Mouse (Mus musculus) intestine, postnatal 0 days (tissue): ENCODE results near the gene Cfap100. TPM values are rescaled to one million over a fixed set of nuclear protein-coding genes. Genes with fewer than 3 reads are reported as not detected.

Source experiments
- ATAC-seq: fragments of 200-750 bp; cut with Nextera tagmentation; 2 replicates; pipeline ENCODE4 v1.8.0; 2017; ENCODE audit warnings: mild to moderate bottlenecking, moderate TSS enrichment, moderate library complexity
- H3K27ac ChIP-seq: fragments of 300-500 bp; sonication (generic); 2 replicates; pipeline ENCODE4 v1.5.1; 2014; ENCODE audit warnings: mild to moderate bottlenecking, low read depth, low read length, moderate library complexity
- H3K27me3 ChIP-seq: fragments of 300-500 bp; sonication (generic); replicated peaks from 2 replicates; pipeline ENCODE4 v1.6.1; 2014; ENCODE audit warnings: low read length, mixed read lengths; ENCODE audit not compliant: control insufficient read depth, insufficient read depth
- H3K36me3 ChIP-seq: fragments of 300-500 bp; sonication (generic); 2 replicates; pipeline ENCODE4 v1.6.1; 2014; ENCODE audit warnings: mild to moderate bottlenecking, moderate library complexity; ENCODE audit not compliant: control insufficient read depth, insufficient read depth
- H3K4me1 ChIP-seq: fragments of 300-500 bp; sonication (generic); replicated peaks from 2 replicates; pipeline ENCODE4 v1.6.1; 2014; ENCODE audit warnings: antibody characterized with exemption, low read length, mixed read lengths; ENCODE audit not compliant: control insufficient read depth, insufficient read depth
- H3K4me2 ChIP-seq: fragments of 300-500 bp; sonication (generic); replicated peaks from 2 replicates; pipeline ENCODE4 v1.6.1; 2014; ENCODE audit warnings: low read depth, mild to moderate bottlenecking, moderate library complexity
- H3K4me3 ChIP-seq: fragments of 300-500 bp; sonication (generic); 2 replicates; pipeline ENCODE4 v1.5.1; 2014; ENCODE audit warnings: low read depth, low read length
- H3K9ac ChIP-seq: fragments of 300-500 bp; sonication (generic); 2 replicates; pipeline ENCODE4 v1.6.1; 2014; ENCODE audit warnings: mild to moderate bottlenecking, low read depth, low read length
- H3K9me3 ChIP-seq: fragments of 300-500 bp; sonication (generic); 2 replicates; pipeline ENCODE4 v1.6.1; 2016; ENCODE audit warnings: mixed run types; ENCODE audit not compliant: control insufficient read depth
- CTCF ChIP-seq: sonication (generic); IDR thresholded peaks from 2 replicates; pipeline ENCODE4 v1.5.1; 2016; ENCODE audit warnings: low read depth, mild to moderate bottlenecking, control low read depth, antibody characterized with exemption, moderate library complexity
- WGBS: fragments of 180-500 bp; shearing (Covaris S2); extraction: QIAGEN DNeasy Blood & Tissue Kit; methylation state at CpG from one replicate; pipeline ENCODE4 v1.1.7; 2014; 5-methylcytosine and 5-hydroxymethylcytosine counted together
- polyA plus RNA-seq: library from polyadenylated mRNA; unstranded; fragments of >200 nt; fragmentation: Nextera tagmentation; extraction: Ambion mirVana; gene quantifications from 2 replicates; pipeline ENCODE4 v1.2.1, GENCODE M21; 2015

Gene Cfap100
- polyA plus RNA-seq, 1 experiment from 2014 or later = not detected

GRCm38 (mm10) chr6:90472697-90473096 lies 44.1 kb upstream of the Cfap100 start:
- H3K9ac ChIP-seq = no peak overlapping the region
- no peak for TF ChIP-seq CTCF
- ATAC-seq = no peak
- no peaks in the 10 kb centered on the region for H3K9me3 ChIP-seq
- H3K27me3 ChIP-seq = no peaks in the 10 kb centered on the region
- 91% methylated on average over 3 of the region's 3 CpGs for whole genome bisulfite sequencing
- H3K4me1 ChIP-seq = no peaks in the 10 kb centered on the region
- H3K4me3 ChIP-seq = no peak overlapping the region
- H3K36me3 ChIP-seq = no peaks in the 10 kb centered on the region
- no peak overlapping the region for H3K27ac ChIP-seq
- no peak overlapping the region for H3K4me2 ChIP-seq

- H3K9me3 ChIP-seq = no peaks in the 10 kb centered on the region
- TF ChIP-seq CTCF = no peak
- H3K27me3 ChIP-seq = no peaks in the 10 kb centered on the region
- H3K9ac ChIP-seq = no peak overlapping the region
- WGBS = 70% methylated on average over 4 of the region's 4 CpGs
- H3K4me1 ChIP-seq = no peaks in the 10 kb centered on the region
- no peak for ATAC-seq
- H3K4me2 ChIP-seq = no peak overlapping the region
- no peaks in the 10 kb centered on the region for H3K36me3 ChIP-seq
- no peak overlapping the region for H3K27ac ChIP-seq
- H3K4me3 ChIP-seq = no peak overlapping the region
These were observed 43.5 kb upstream of the Cfap100 start for GRCm38 (mm10) chr6:90472079-90472478.

GRCm38 (mm10) chr6:90470947-90471541 lies 42.4 kb upstream of the Cfap100 start:
- no peak for ATAC-seq
- WGBS = 64% methylated on average over 12 of the region's 12 CpGs

GRCm38 (mm10) chr6:90470255-90470654 lies 41.7 kb upstream of the Cfap100 start:
- no peak overlapping the region for H3K9ac ChIP-seq
- no peak for ATAC-seq
- no peaks in the 10 kb centered on the region for H3K4me1 ChIP-seq
- H3K4me2 ChIP-seq = no peak overlapping the region
- no peak overlapping the region for H3K4me3 ChIP-seq
- WGBS = 92% methylated on average over 2 of the region's 2 CpGs
- TF ChIP-seq CTCF = no peak
- H3K27me3 ChIP-seq = no peaks in the 10 kb centered on the region
- no peak overlapping the region for H3K27ac ChIP-seq
- H3K9me3 ChIP-seq = no peaks in the 10 kb centered on the region
- no peaks in the 10 kb centered on the region for H3K36me3 ChIP-seq

More at GRCm38 (mm10) chr6:90470947-90471541, 42.4 kb upstream of the Cfap100 start:
- TF ChIP-seq CTCF = no peak
- no peak overlapping the region for H3K4me2 ChIP-seq
- no peaks in the 10 kb centered on the region for H3K27me3 ChIP-seq
- no peak overlapping the region; the same call in 1 of the 2 replicates for H3K27ac ChIP-seq
- no peak overlapping the region for H3K9ac ChIP-seq
- no peaks in the 10 kb centered on the region for H3K36me3 ChIP-seq
- no peak overlapping the region for H3K4me3 ChIP-seq
- H3K9me3 ChIP-seq = no peaks in the 10 kb centered on the region
- H3K4me1 ChIP-seq = no peaks in the 10 kb centered on the region

- no peak for ATAC-seq
- TF ChIP-seq CTCF = no peak
- 86% methylated on average over 6 of the region's 6 CpGs for WGBS
These were observed 40.4 kb upstream of the Cfap100 start for GRCm38 (mm10) chr6:90469041-90469440.

GRCm38 (mm10) chr6:90468216-90468615 lies 39.6 kb upstream of the Cfap100 start:
- Histone ChIP-seq H3K4me1 (no peaks in the 10 kb centered on the region), H3K9me3 (no peaks in the 10 kb centered on the region), H3K27ac (no peak overlapping the region), H3K27me3 (no peaks in the 10 kb centered on the region), H3K9ac (no peak overlapping the region), H3K4me2 (no peak overlapping the region), H3K36me3 (no peaks in the 10 kb centered on the region), H3K4me3 (no peak overlapping the region)
- no peak for TF ChIP-seq CTCF
- WGBS = 75% methylated on average over 1 of the region's 1 CpGs
- ATAC-seq = no peak

More at GRCm38 (mm10) chr6:90469041-90469440, 40.4 kb upstream of the Cfap100 start:
- Histone ChIP-seq H3K9me3 (no peaks in the 10 kb centered on the region), H3K4me2 (no peak overlapping the region), H3K4me3 (no peak overlapping the region), H3K36me3 (no peaks in the 10 kb centered on the region), H3K27me3 (no peaks in the 10 kb centered on the region), H3K4me1 (no peaks in the 10 kb centered on the region), H3K9ac (no peak overlapping the region), H3K27ac (no peak overlapping the region)
